Mouse (Mus musculus): ENCODE measurements at regions not wholly inside any gene's neighbourhood (a gene's known extent, or its start where the extent isn't known, plus 50 kb on each side); places are given as distances from the start of the nearest gene placed in this dataset.

GRCm38 (mm10) chr12:39302213-39302591 lies 523.0 kb downstream of the Etv1 start:
- TF ChIP-seq CTCF (IDR thresholded peaks at IDR 0.05; ENCODE audit: low read depth), result no peak
- TF ChIP-seq EP300 (IDR thresholded peaks at IDR 0.05; ENCODE audit: low read depth), result no peak

All from liver, embryonic 14.5 days (tissue).